Mouse (Mus musculus): Measurements from ENCODE around the gene Agbl2.

Gene Agbl2

GRCm38 (mm10) chr2:90782458-90782857, at the start of gene Agbl2:
Gene Agbl2 (plus strand): TSS chr2:90782727.
- DNase-seq (ENCODE audit: low spot score in 2 of 2), result no peak

- no peak for DNase-seq (ENCODE audit: low spot score in 2 of 2)
Measured at GRCm38 (mm10) chr2:90735326-90735725, 47.2 kb upstream of the Agbl2 start.

GRCm38 (mm10) chr2:90738801-90739200, 43.7 kb upstream of the Agbl2 start:
- DNase-seq (ENCODE audit: low spot score in 2 of 2), result no peak

- DNase-seq (ENCODE audit: low spot score in 2 of 2), result no peak
Measured at GRCm38 (mm10) chr2:90739327-90739726, 43.2 kb upstream of the Agbl2 start.

- no peak for DNase-seq (ENCODE audit: low spot score in 2 of 2)
Measured at GRCm38 (mm10) chr2:90739921-90740320, 42.6 kb upstream of the Agbl2 start.

GRCm38 (mm10) chr2:90744285-90745052, 38.1 kb upstream of the Agbl2 start:
- DNase-seq (ENCODE audit: low spot score in 2 of 2), result no peak

GRCm38 (mm10) chr2:90745053-90745678, 37.4 kb upstream of the Agbl2 start, which contains the start of gene Fnbp4:
Gene Fnbp4 (plus strand): TSS chr2:90745370.
- DNase-seq (ENCODE audit: low spot score in 2 of 2), result peak; percentile 93 to 95

GRCm38 (mm10) chr2:90745740-90746537, 36.6 kb upstream of the Agbl2 start:
- peak in 1 of 2 experiments; percentile 49 for DNase-seq (ENCODE audit: low spot score in 2 of 2)

GRCm38 (mm10) chr2:90746538-90746865, 36.0 kb upstream of the Agbl2 start:
- DNase-seq (ENCODE audit: low spot score in 2 of 2), result no peak

GRCm38 (mm10) chr2:90747131-90747530, 35.4 kb upstream of the Agbl2 start:
- no peak for DNase-seq (ENCODE audit: low spot score in 2 of 2)

- no peak for DNase-seq (ENCODE audit: low spot score in 2 of 2)
Measured at GRCm38 (mm10) chr2:90749676-90750459, 32.7 kb upstream of the Agbl2 start.

- no peak for DNase-seq (ENCODE audit: low spot score in 2 of 2)
Measured at GRCm38 (mm10) chr2:90753565-90753964, 29.0 kb upstream of the Agbl2 start.

GRCm38 (mm10) chr2:90754188-90754587, 28.3 kb upstream of the Agbl2 start:
- DNase-seq (ENCODE audit: low spot score in 2 of 2), result no peak

GRCm38 (mm10) chr2:90765123-90765522, 17.4 kb upstream of the Agbl2 start:
- no peak for DNase-seq (ENCODE audit: low spot score in 2 of 2)

GRCm38 (mm10) chr2:90781323-90781722, 1.2 kb upstream of the Agbl2 start:
- DNase-seq (ENCODE audit: low spot score in 2 of 2), result no peak

- no peak for DNase-seq (ENCODE audit: low spot score in 2 of 2)
Measured at GRCm38 (mm10) chr2:90781938-90782337, 589 bp upstream of the Agbl2 start.

GRCm38 (mm10) chr2:90782901-90783486, 467 bp downstream of the Agbl2 start:
- no peak for DNase-seq (ENCODE audit: low spot score in 2 of 2)

GRCm38 (mm10) chr2:90788126-90788525, 5.6 kb downstream of the Agbl2 start:
- DNase-seq (ENCODE audit: low spot score in 2 of 2), result no peak

- DNase-seq (ENCODE audit: low spot score in 2 of 2), result no peak
Measured at GRCm38 (mm10) chr2:90808241-90809126, 26.0 kb downstream of the Agbl2 start.

- DNase-seq (ENCODE audit: low spot score in 2 of 2), result no peak
Measured at GRCm38 (mm10) chr2:90810751-90811150, 28.2 kb downstream of the Agbl2 start.
